ENCODE assay signal across 13 mouse cellular contexts in genomic region chr4:14077505-14078145, GRCm38 (mm10).
A peak's percentile ranks its signal among the peaks of the same experiment; 100 is the strongest.
DNase-seq lines count a peak whose midpoint lies in the region; ATAC-seq and TF ChIP-seq lines count a peak whose summit lies in the region.
"Had no signal": no experiment of that assay in that cellular context is flagged by ENCODE, and none has a peak within 500 bp of the region (broad histone marks: within the 10 kb centered on the region; RNA-seq: fewer than 3 reads in every experiment).

No protein-coding gene starts in this region.

- 57% methylated on average over 3 of the region's 3 CpGs for WGBS in kidney, postnatal 0 days
- 38% methylated on average over 3 of the region's 3 CpGs for WGBS in cerebellum, adult 2 months
- 73% methylated on average over 3 of the region's 3 CpGs for WGBS in embryonic facial prominence, embryonic 11.5 days
- WGBS in heart, embryonic 10.5 days, result 74% methylated on average over 3 of the region's 3 CpGs
- WGBS in heart, adult 2 months, result 83% methylated on average over 3 of the region's 3 CpGs

- no peak overlapping the region for H3K27ac ChIP-seq in kidney, postnatal 0 days
- no peak overlapping the region for H3K27ac ChIP-seq in cerebellum, adult 2 months (ENCODE audit: insufficient read depth, low read length)
- peak overlapping the region; percentile 52; the same call in 1 of the 2 replicates for H3K27ac ChIP-seq in embryonic facial prominence, embryonic 11.5 days (replicated peaks; ENCODE audit: low read depth, low read length)
- no peak overlapping the region for H3K27ac ChIP-seq in heart, embryonic 10.5 days
- H3K27ac ChIP-seq in heart, adult 2 months, result no peak overlapping the region
- H3K27ac ChIP-seq: heart, embryonic 13.5 days had no signal

- no peaks in the 10 kb centered on the region for H3K36me3 ChIP-seq in kidney, postnatal 0 days (ENCODE audit: insufficient read depth, low read length)
- no peaks in the 10 kb centered on the region for H3K36me3 ChIP-seq in embryonic facial prominence, embryonic 11.5 days (replicated peaks; ENCODE audit: control insufficient read depth, insufficient read depth, low read depth, low read length)
- no peaks in the 10 kb centered on the region for H3K36me3 ChIP-seq in heart, embryonic 10.5 days
- no peaks in the 10 kb centered on the region for H3K36me3 ChIP-seq in heart, adult 2 months (ENCODE audit: control insufficient read depth, insufficient read depth, low read length)
- H3K36me3 ChIP-seq: heart, embryonic 13.5 days had no signal

- no peak for TF ChIP-seq POLR2A in cerebellum, adult 2 months (IDR thresholded peaks at IDR 0.05; ENCODE audit: borderline replicate concordance, insufficient read depth, low read length)
- no peak for TF ChIP-seq POLR2A in heart, adult 2 months (IDR thresholded peaks at IDR 0.05; ENCODE audit: insufficient read depth, low read depth, low read length)

- peak; percentile 21; the same call in 1 of the 2 replicates for TF ChIP-seq CTCF in kidney, postnatal 0 days (IDR thresholded peaks at IDR 0.05; ENCODE audit: low read depth)
- no peak for TF ChIP-seq CTCF in cerebellum, adult 2 months (IDR thresholded peaks at IDR 0.05; ENCODE audit: borderline replicate concordance, insufficient read depth, low read depth, low read length)
- no peak for TF ChIP-seq CTCF in heart, adult 2 months (IDR thresholded peaks at IDR 0.05)

- no peaks in the 10 kb centered on the region for H3K4me1 ChIP-seq in kidney, postnatal 0 days (replicated peaks; ENCODE audit: insufficient read depth, low read length)
- peaks cover 10% of the 10 kb centered on the region; the same call in 1 of the 2 replicates for H3K4me1 ChIP-seq in cerebellum, adult 2 months (ENCODE audit: control insufficient read depth, insufficient read depth, low read length)
- 0 out of 2 replicates have a peak, but pooled peaks cover 2% of the 10 kb centered on the region for H3K4me1 ChIP-seq in embryonic facial prominence, embryonic 11.5 days (ENCODE audit: control insufficient read depth, insufficient read depth, low read length)
- no peaks in the 10 kb centered on the region for H3K4me1 ChIP-seq in heart, embryonic 10.5 days
- H3K4me1 ChIP-seq in heart, adult 2 months (ENCODE audit: control insufficient read depth, insufficient read depth, low read length), result no peaks in the 10 kb centered on the region
- H3K4me1 ChIP-seq: heart, embryonic 13.5 days; megakaryocyte, embryonic 14.5 days had no signal

- no peaks in the 10 kb centered on the region for H3K27me3 ChIP-seq in kidney, postnatal 0 days (ENCODE audit: insufficient read depth, low read length)
- H3K27me3 ChIP-seq in cerebellum, adult 2 months (ENCODE audit: control insufficient read depth, insufficient read depth, low read length), result no peaks in the 10 kb centered on the region
- no peaks in the 10 kb centered on the region for H3K27me3 ChIP-seq in embryonic facial prominence, embryonic 11.5 days (ENCODE audit: control insufficient read depth, insufficient read depth, low read length)
- no peaks in the 10 kb centered on the region for H3K27me3 ChIP-seq in heart, embryonic 10.5 days (ENCODE audit: insufficient read depth, poor library complexity, severe bottlenecking)
- no peaks in the 10 kb centered on the region for H3K27me3 ChIP-seq in heart, adult 2 months (ENCODE audit: control insufficient read depth, insufficient read depth, low read length)
- H3K27me3 ChIP-seq: heart, embryonic 13.5 days; megakaryocyte, embryonic 14.5 days had no signal

- ATAC-seq in cerebellum, adult (ENCODE audit: insufficient number of reproducible peaks, low FRiP score, low TSS enrichment), result peak; percentile 85
- peak; percentile 85 for ATAC-seq in kidney, postnatal 0 days (replicated peaks; ENCODE audit: low FRiP score, low read depth)
- ATAC-seq in embryonic facial prominence, embryonic 11.5 days (replicated peaks; ENCODE audit: insufficient number of reproducible peaks, low FRiP score, low TSS enrichment, low read depth), result peak; percentile 44; the same call in 1 of the 2 replicates

- DNase-seq in cerebellum, postnatal 4 days (ENCODE audit: low spot score in 2 of 2), result no peak
- peak; percentile 24 for DNase-seq in kidney, postnatal 0 days (ENCODE audit: low spot score)
- no peak for DNase-seq in kidney, adult 18-20 months
- peak; percentile 35 to 45 for DNase-seq in cerebellum, adult 2 months
- peak; percentile 40 for DNase-seq in embryonic facial prominence, embryonic 11.5 days (ENCODE audit: low spot score)
- no peak for DNase-seq in heart, embryonic 10.5 days (ENCODE audit: low spot score)
- DNase-seq in heart, adult 2 months, result no peak
- DNase-seq: lung, adult 2 months; thymus, adult 2 months had no signal

- no peaks in the 10 kb centered on the region for H3K79me2 ChIP-seq in heart, adult 2 months (replicated peaks; ENCODE audit: control insufficient read depth, insufficient read depth, low read length)

- TF ChIP-seq EP300 in heart, adult 2 months (IDR thresholded peaks at IDR 0.05; ENCODE audit: insufficient read depth, low read depth, low read length), result no peak

- H3K4me3 ChIP-seq in kidney, postnatal 0 days (replicated peaks; ENCODE audit: low read depth, low read length), result no peak overlapping the region
- no peak overlapping the region for H3K4me3 ChIP-seq in cerebellum, adult 2 months (replicated peaks; ENCODE audit: insufficient read depth, low read depth, low read length)
- no peak overlapping the region for H3K4me3 ChIP-seq in embryonic facial prominence, embryonic 11.5 days (ENCODE audit: low read depth, low read length)
- H3K4me3 ChIP-seq in heart, embryonic 10.5 days, result no peak overlapping the region
- no peak overlapping the region for H3K4me3 ChIP-seq in heart, adult 2 months
- H3K4me3 ChIP-seq: heart, embryonic 13.5 days; megakaryocyte, embryonic 14.5 days; myocyte had no signal

- peak overlapping the region; percentile 23; the same call in 1 of the 2 replicates for H3K4me2 ChIP-seq in kidney, postnatal 0 days (ENCODE audit: low read length)
- no peak overlapping the region for H3K4me2 ChIP-seq in embryonic facial prominence, embryonic 11.5 days (ENCODE audit: low read depth, low read length)
- H3K4me2 ChIP-seq: heart, embryonic 13.5 days had no signal

- no peaks in the 10 kb centered on the region for H3K9me3 ChIP-seq in kidney, postnatal 0 days (replicated peaks; ENCODE audit: low read length)
- no peaks in the 10 kb centered on the region for H3K9me3 ChIP-seq in embryonic facial prominence, embryonic 11.5 days (replicated peaks; ENCODE audit: control insufficient read depth, low read length)
- H3K9me3 ChIP-seq in heart, embryonic 10.5 days, result no peaks in the 10 kb centered on the region
- H3K9me3 ChIP-seq: heart, embryonic 13.5 days had no signal

- intact Hi-C loops in heart, adult 2 months (cut with DNase I), result no loop called here

- no peak overlapping the region for H3K9ac ChIP-seq in kidney, postnatal 0 days (ENCODE audit: low read depth, low read length)
- peak overlapping the region; percentile 37 for H3K9ac ChIP-seq in embryonic facial prominence, embryonic 11.5 days (replicated peaks; ENCODE audit: low read length)
- H3K9ac ChIP-seq in heart, adult 2 months (ENCODE audit: low read depth, low read length), result no peak overlapping the region
- H3K9ac ChIP-seq: heart, embryonic 13.5 days had no signal

Comparison
In these comparisons a context has a peak if more than half of its experiments do, and no peak if none do; other contexts are left out.
1. DNase-seq: peak in kidney, postnatal 0 days (single experiment), cerebellum, adult 2 months (2 of 2) and embryonic facial prominence, embryonic 11.5 days (single experiment); none in cerebellum, postnatal 4 days (0 of 2), kidney, adult 18-20 months (single experiment), heart, embryonic 10.5 days (single experiment) and heart, adult 2 months (0 of 2).
2. Peak in every context shown above with its lines, with median percentiles within 50 percentile points of each other: ATAC-seq.